25 mouse cellular contexts compared by ENCODE assay signal in the genomic region with DNA sequence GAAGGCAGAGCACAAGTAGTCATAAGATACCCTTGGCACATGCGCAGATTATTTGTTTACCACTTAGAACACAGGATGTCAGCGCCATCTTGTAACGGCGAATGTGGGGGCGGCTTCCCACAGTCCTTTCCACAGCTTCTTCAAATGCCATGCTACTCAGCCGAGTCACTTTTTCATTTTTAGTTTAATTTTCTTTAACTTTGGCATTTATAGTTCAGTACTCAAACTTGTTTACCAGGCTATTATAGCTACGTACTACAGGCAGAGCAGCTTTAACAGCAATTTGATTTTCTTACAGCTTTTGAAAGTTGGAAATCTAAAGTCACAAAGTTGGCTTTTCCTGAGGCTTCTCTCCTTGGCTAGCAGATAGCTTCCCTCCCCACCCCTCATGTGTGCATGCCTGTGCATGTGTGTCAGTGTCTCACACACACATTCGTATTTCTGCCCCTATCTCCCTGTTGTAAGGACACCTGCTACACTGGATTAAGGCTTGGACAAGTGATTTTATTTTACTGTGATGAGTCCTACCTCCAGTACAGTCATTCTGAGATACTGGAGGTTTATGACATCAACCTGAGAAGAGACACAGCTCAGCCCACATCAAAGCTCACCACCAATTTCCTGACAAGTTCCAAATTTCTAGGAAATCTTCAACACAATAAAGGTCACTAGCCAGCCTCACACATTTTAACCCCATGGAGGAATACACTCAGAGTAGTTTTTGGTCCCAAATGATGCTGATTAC.
DNase-seq lines count a peak whose midpoint lies in the region; ATAC-seq and TF ChIP-seq lines count a peak whose summit lies in the region.
"Had no signal": no experiment of that assay in that cellular context is flagged by ENCODE, and none has a peak within 500 bp of the region (broad histone marks: within the 10 kb centered on the region; RNA-seq: fewer than 3 reads in every experiment).

No protein-coding gene starts in this region.

- no peak overlapping the region for H3K9ac ChIP-seq in forebrain, postnatal 0 days
- H3K9ac ChIP-seq: embryonic facial prominence, embryonic 12.5 days; forebrain, embryonic 15.5 days; heart, embryonic 12.5 days; hindbrain, embryonic 14.5 days; intestine, embryonic 15.5 days; limb, embryonic 13.5 days; lung, embryonic 15.5 days; midbrain, embryonic 12.5 days had no signal

- H3K36me3 ChIP-seq in spleen, adult 2 months (ENCODE audit: control insufficient read depth, insufficient read depth, low read length), result no peaks in the 10 kb centered on the region
- H3K36me3 ChIP-seq in forebrain, postnatal 0 days (ENCODE audit: insufficient read depth), result 0 out of 2 replicates have a peak, but pooled peaks cover 1% of the 10 kb centered on the region
- H3K36me3 ChIP-seq: embryonic facial prominence, embryonic 12.5 days; forebrain, embryonic 15.5 days; heart, embryonic 12.5 days; intestine, embryonic 15.5 days; lung, embryonic 15.5 days; midbrain, embryonic 12.5 days had no signal

- DNase-seq in spleen, adult 2 months (ENCODE audit: low read depth in 1 of 2, low spot score in 2 of 2), result peak in 1 of 2 experiments; percentile 51
- no peak for DNase-seq in spleen, postnatal 10 days (ENCODE audit: low spot score in 2 of 2)
- peak; percentile 90 for DNase-seq in induced T-regulatory cell, adult 2 months (ENCODE audit: low read depth)
- no peak for DNase-seq in lung, postnatal 36 days
- DNase-seq in forebrain, postnatal 0 days, result no peak
- DNase-seq: adrenal gland, postnatal 10 days; cerebellum, adult 9-10 months; embryo, embryonic 11 days; heart, adult 2 months; kidney, adult 8-10 months; kidney, postnatal 4 days; right cerebral cortex, postnatal 4 days had no signal

- no peak for TF ChIP-seq CTCF in spleen, adult 2 months (IDR thresholded peaks at IDR 0.05; ENCODE audit: extremely low read depth, insufficient read depth, insufficient read length, insufficient replicate concordance)
- no peak for TF ChIP-seq CTCF in forebrain, postnatal 0 days (IDR thresholded peaks at IDR 0.05; ENCODE audit: low read depth)

- ATAC-seq in CD4-positive, CD25-positive, alpha-beta regulatory T cell, adult 4 months, result peak; percentile 97
- peak; percentile 26; the same call in 1 of the 2 replicates for ATAC-seq in neutrophil, adult 5-6 weeks (ENCODE audit: extremely low read depth, insufficient number of reproducible peaks, low FRiP score, poor library complexity, severe bottlenecking)
- no peak for ATAC-seq in forebrain, postnatal 0 days
- ATAC-seq: forebrain, embryonic 15.5 days; intestine, embryonic 15.5 days had no signal

- no peaks in the 10 kb centered on the region for H3K9me3 ChIP-seq in forebrain, postnatal 0 days (ENCODE audit: low read length)
- H3K9me3 ChIP-seq: embryonic facial prominence, embryonic 12.5 days; forebrain, embryonic 15.5 days; heart, embryonic 12.5 days; intestine, embryonic 15.5 days; limb, embryonic 13.5 days; lung, embryonic 15.5 days; megakaryocyte, embryonic 14.5 days; midbrain, embryonic 12.5 days had no signal

- no peaks in the 10 kb centered on the region for H3K4me1 ChIP-seq in spleen, adult 2 months (ENCODE audit: control insufficient read depth, insufficient read depth, insufficient read length)
- no peaks in the 10 kb centered on the region for H3K4me1 ChIP-seq in forebrain, postnatal 0 days (ENCODE audit: insufficient read depth)
- H3K4me1 ChIP-seq: forebrain, embryonic 15.5 days; heart, embryonic 12.5 days; intestine, embryonic 15.5 days; limb, embryonic 13.5 days; lung, embryonic 15.5 days; midbrain, embryonic 12.5 days had no signal

- H3K4me2 ChIP-seq in forebrain, postnatal 0 days (ENCODE audit: low read depth), result no peak overlapping the region
- H3K4me2 ChIP-seq: embryonic facial prominence, embryonic 12.5 days; forebrain, embryonic 15.5 days; heart, embryonic 12.5 days; hindbrain, embryonic 14.5 days; intestine, embryonic 15.5 days; limb, embryonic 13.5 days; liver, embryonic 11.5 days; lung, embryonic 15.5 days; midbrain, embryonic 12.5 days had no signal

- WGBS in spleen, adult 2 months, result 57% methylated on average over 8 of the region's 8 CpGs
- 93% methylated on average over 7 of the region's 8 CpGs for WGBS in forebrain, postnatal 0 days

- H3K27ac ChIP-seq in spleen, adult 2 months (ENCODE audit: insufficient read depth, low read length), result peak overlapping the region; percentile 40
- H3K27ac ChIP-seq in forebrain, postnatal 0 days (ENCODE audit: low read depth, low read length), result no peak overlapping the region
- H3K27ac ChIP-seq: embryonic facial prominence, embryonic 12.5 days; forebrain, embryonic 15.5 days; heart, adult 2 months; hindbrain, embryonic 14.5 days; intestine, embryonic 15.5 days; kidney, postnatal 0 days; limb, embryonic 13.5 days; lung, embryonic 15.5 days; midbrain, embryonic 12.5 days had no signal

- no peak overlapping the region; the same call in 1 of the 2 replicates for H3K4me3 ChIP-seq in spleen, adult 2 months (ENCODE audit: extremely low read depth, insufficient read depth, insufficient read length)
- H3K4me3 ChIP-seq in forebrain, postnatal 0 days (ENCODE audit: low read depth, low read length), result no peak overlapping the region
- H3K4me3 ChIP-seq: embryonic facial prominence, embryonic 12.5 days; forebrain, embryonic 15.5 days; heart, adult 2 months; heart, embryonic 12.5 days; intestine, embryonic 15.5 days; limb, embryonic 13.5 days; lung, embryonic 15.5 days; megakaryocyte, embryonic 14.5 days; midbrain, embryonic 12.5 days had no signal

- H3K27me3 ChIP-seq in spleen, adult 2 months (ENCODE audit: control insufficient read depth, insufficient read depth, low read length), result no peaks in the 10 kb centered on the region
- H3K27me3 ChIP-seq in forebrain, postnatal 0 days (ENCODE audit: insufficient read depth, low read length), result no peaks in the 10 kb centered on the region
- H3K27me3 ChIP-seq: embryonic facial prominence, embryonic 12.5 days; forebrain, embryonic 15.5 days; heart, embryonic 12.5 days; intestine, embryonic 15.5 days; limb, embryonic 13.5 days; lung, embryonic 15.5 days; midbrain, embryonic 12.5 days had no signal

- TF ChIP-seq POLR2A in spleen, adult 2 months (IDR thresholded peaks at IDR 0.05; ENCODE audit: low read depth, low read length), result no peak
